Mouse (Mus musculus) ES-Bruce4 (cell line): ENCODE measurements around the gene Cpxm1. TPM values are rescaled to one million over a fixed set of nuclear protein-coding genes. Genes with fewer than 3 reads are reported as not detected.
A peak's percentile ranks its signal among the peaks of the same experiment; 100 is the strongest.

Source experiments
- H3K27ac ChIP-seq: 2 replicates; pipeline ENCODE4 v1.5.1; 2012; ENCODE audit warnings: low read length, inconsistent platforms; ENCODE audit not compliant: insufficient read depth
- H3K27me3 ChIP-seq: 2 replicates; pipeline ENCODE4 v1.6.1; 2012; ENCODE audit warnings: mild to moderate bottlenecking, low read length, inconsistent platforms; ENCODE audit not compliant: control insufficient read depth, poor library complexity, insufficient read depth, severe bottlenecking
- H3K36me3 ChIP-seq: 2 replicates; pipeline ENCODE4 v1.6.1; 2012; ENCODE audit warnings: inconsistent platforms, mild to moderate bottlenecking, low read length, moderate library complexity; ENCODE audit not compliant: control insufficient read depth, poor library complexity, insufficient read depth, severe bottlenecking
- H3K4me1 ChIP-seq: one replicate; pipeline ENCODE4 v1.8.1; 2011; ENCODE audit warnings: low read length; ENCODE audit not compliant: control insufficient read depth, insufficient read depth
- H3K4me3 ChIP-seq: 2 replicates; pipeline ENCODE4 v1.5.1; 2011; ENCODE audit warnings: low read depth, mild to moderate bottlenecking, low read length
- H3K9ac ChIP-seq: 2 replicates; pipeline ENCODE4 v1.6.1; 2012; ENCODE audit warnings: low read depth, mild to moderate bottlenecking, inconsistent platforms; ENCODE audit not compliant: poor library complexity, severe bottlenecking
- H3K9me3 ChIP-seq: replicated peaks from 2 replicates; pipeline ENCODE4 v1.6.1; 2012; ENCODE audit warnings: mild to moderate bottlenecking, low read length, inconsistent platforms; ENCODE audit not compliant: control insufficient read depth, poor library complexity, insufficient read depth, severe bottlenecking
- CTCF ChIP-seq: IDR thresholded peaks from one replicate; pipeline ENCODE4 v1.8.1; 2011; ENCODE audit warnings: low read depth, low read length
- EP300 ChIP-seq: IDR thresholded peaks from 2 replicates; pipeline ENCODE4 v1.6.1; 2011; ENCODE audit warnings: low read depth, low read length; ENCODE audit not compliant: insufficient read depth
- POLR2A ChIP-seq: IDR thresholded peaks from one replicate; pipeline ENCODE4 v1.8.1; 2011; ENCODE audit warnings: low read length; ENCODE audit not compliant: insufficient read depth
- polyA plus RNA-seq: library from polyadenylated mRNA; stranded (reverse); fragments of >200 nt; gene quantifications from 2 replicates; pipeline ENCODE4 v1.2.4, GENCODE M21; 2011; ENCODE audit warnings: low read depth; ENCODE audit not compliant: missing spikeins, insufficient read depth, insufficient read length

Cpxm1 gene
- polyA plus RNA-seq, 1 experiment = 8.1 TPM

DNA sequence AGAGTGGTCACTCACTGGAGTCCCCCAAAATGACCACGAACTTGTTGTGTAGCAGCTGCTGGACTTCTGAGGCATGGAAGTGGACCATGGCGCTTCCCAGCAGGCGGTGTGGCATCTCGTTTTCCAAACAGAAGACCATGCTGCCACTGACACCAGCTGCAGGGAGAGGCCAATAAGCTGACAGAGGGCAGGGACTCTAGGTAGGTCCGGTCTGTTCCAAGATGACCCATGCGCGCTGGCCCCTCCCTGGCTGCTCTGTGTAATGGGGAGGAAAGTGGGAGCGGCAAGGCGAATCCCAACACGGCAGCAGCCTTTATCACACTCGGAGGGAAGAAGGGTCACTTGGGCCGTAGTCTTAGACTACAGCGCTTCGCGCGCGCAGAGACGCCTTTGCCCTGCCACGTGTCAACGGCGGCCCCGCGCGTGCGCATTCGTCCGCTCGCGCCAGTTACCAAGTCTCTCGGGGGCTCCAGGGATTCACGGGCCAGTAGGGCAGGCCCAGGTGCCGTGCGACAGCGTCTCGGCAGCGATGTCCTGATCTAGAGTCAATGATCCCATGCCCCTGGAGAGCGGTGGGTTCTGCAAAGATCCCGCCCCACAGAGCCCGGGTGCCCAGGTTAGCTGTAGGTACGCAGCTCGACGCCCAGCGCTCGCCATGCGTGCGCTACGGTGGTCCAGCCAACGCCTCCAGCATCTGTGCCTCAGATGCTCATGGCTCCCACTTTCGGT is 26.2 kb upstream of the Cpxm1 start:
- Histone ChIP-seq H3K36me3 (no peaks in the 10 kb centered on the region), H3K9ac (peak overlapping the region; percentile 69), H3K9me3 (no peaks in the 10 kb centered on the region), H3K4me3 (peak overlapping the region; percentile 93), H3K27me3 (no peaks in the 10 kb centered on the region), H3K4me1 (no peaks in the 10 kb centered on the region), H3K27ac (no peak overlapping the region)
- no peak for TF ChIP-seq CTCF
- TF ChIP-seq EP300 = no peak
- TF ChIP-seq POLR2A = no peak

GRCm38 (mm10) chr2:130421781-130422620 is 24.6 kb upstream of the Cpxm1 start:
- H3K27me3 ChIP-seq = no peaks in the 10 kb centered on the region
- no peak overlapping the region for H3K9ac ChIP-seq
- TF ChIP-seq CTCF (no peak), EP300 (no peak)
- H3K9me3 ChIP-seq = no peaks in the 10 kb centered on the region
- no peaks in the 10 kb centered on the region for H3K36me3 ChIP-seq
- no peaks in the 10 kb centered on the region for H3K4me1 ChIP-seq
- H3K27ac ChIP-seq = no peak overlapping the region
- H3K4me3 ChIP-seq = no peak overlapping the region

- H3K4me3 ChIP-seq = no peak overlapping the region
- H3K9ac ChIP-seq = no peak overlapping the region
- H3K27ac ChIP-seq = no peak overlapping the region
- no peaks in the 10 kb centered on the region for H3K9me3 ChIP-seq
- no peaks in the 10 kb centered on the region for H3K36me3 ChIP-seq
- H3K4me1 ChIP-seq = no peaks in the 10 kb centered on the region
- no peaks in the 10 kb centered on the region for H3K27me3 ChIP-seq
- TF ChIP-seq POLR2A (no peak), EP300 (no peak), CTCF (no peak)
These were observed 16.9 kb upstream of the Cpxm1 start for GRCm38 (mm10) chr2:130414094-130414856.

DNA sequence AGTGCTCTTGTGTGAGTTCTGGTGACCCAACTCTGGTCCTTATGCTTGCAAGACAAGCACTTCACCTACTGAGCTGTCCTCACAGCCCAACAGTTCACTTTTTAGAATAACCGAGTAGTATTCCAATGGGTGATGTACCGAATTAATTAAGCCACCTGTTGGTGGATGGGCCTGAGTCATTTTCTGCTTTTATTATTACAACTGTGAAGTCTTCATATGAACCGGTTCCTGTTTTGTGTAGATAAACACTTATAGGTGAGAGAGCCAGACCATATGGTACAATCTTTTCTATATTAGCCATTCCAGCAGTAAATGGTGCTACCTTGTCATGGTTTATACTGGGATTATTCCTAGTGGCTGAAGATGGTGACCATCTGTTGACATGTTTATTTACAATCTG is 15.4 kb upstream of the Cpxm1 start:
- H3K4me1 ChIP-seq = no peaks in the 10 kb centered on the region
- H3K9ac ChIP-seq = no peak overlapping the region
- TF ChIP-seq CTCF (no peak), EP300 (no peak), POLR2A (no peak)
- no peak overlapping the region for H3K27ac ChIP-seq
- H3K36me3 ChIP-seq = no peaks in the 10 kb centered on the region
- no peaks in the 10 kb centered on the region for H3K27me3 ChIP-seq
- H3K4me3 ChIP-seq = no peak overlapping the region
- no peaks in the 10 kb centered on the region for H3K9me3 ChIP-seq

GRCm38 (mm10) chr2:130411558-130412495 is 14.5 kb upstream of the Cpxm1 start:
- Histone ChIP-seq H3K27ac (no peak overlapping the region), H3K36me3 (no peaks in the 10 kb centered on the region), H3K4me1 (no peaks in the 10 kb centered on the region), H3K9ac (no peak overlapping the region), H3K4me3 (no peak overlapping the region), H3K9me3 (no peaks in the 10 kb centered on the region), H3K27me3 (no peaks in the 10 kb centered on the region)
- TF ChIP-seq CTCF (peak; percentile 95), EP300 (no peak)
